In genomic region chr6:119521931-119522391, GRCm38 (mm10) we compare ENCODE assay signal across 9 mouse cellular contexts. TPM values are rescaled to one million over a fixed set of nuclear protein-coding genes. Genes with fewer than 3 reads are reported as not detected.
DNase-seq lines count a peak whose midpoint lies in the region; ATAC-seq lines count a peak whose summit lies in the region.
"Had no signal": no experiment of that assay in that cellular context is flagged by ENCODE, and none has a peak within 500 bp of the region (broad histone marks: within the 10 kb centered on the region; RNA-seq: fewer than 3 reads in every experiment).

No protein-coding gene starts in this region.

- no peak overlapping the region for H3K4me3 ChIP-seq in forebrain, embryonic 16.5 days (replicated peaks; ENCODE audit: low read length)
- H3K4me3 ChIP-seq: myocyte had no signal

- 29% methylated on average over 3 of the region's 3 CpGs for WGBS in forebrain, embryonic 16.5 days

- DNase-seq in frontal cortex, postnatal 25 days (ENCODE audit: low spot score in 2 of 2), result no peak
- DNase-seq in CD4-positive helper T cell, adult 2 months (ENCODE audit: low read depth, low spot score), result peak; percentile 25
- DNase-seq in right cerebral cortex, postnatal 25 days, result peak; percentile 51
- no peak for DNase-seq in B cell, adult 2 months
- DNase-seq in spleen, postnatal 36 days (ENCODE audit: low spot score in 2 of 2), result no peak
- DNase-seq in heart, postnatal 14 days, result no peak

- H3K36me3 ChIP-seq in forebrain, embryonic 16.5 days (ENCODE audit: control insufficient read depth, insufficient read depth), result no peaks in the 10 kb centered on the region

- H3K27ac ChIP-seq in forebrain, embryonic 16.5 days (ENCODE audit: low read length), result peak overlapping the region; percentile 41; the same call in 1 of the 2 replicates

- no peak overlapping the region for H3K9ac ChIP-seq in forebrain, embryonic 16.5 days (replicated peaks; ENCODE audit: low read depth, low read length)

- H3K4me1 ChIP-seq in forebrain, embryonic 16.5 days (replicated peaks; ENCODE audit: control insufficient read depth, insufficient read depth, low read length), result peaks cover 13% of the 10 kb centered on the region

- intact Hi-C loops in heart, postnatal 14 days (cut with DNase I), result no loop called here

- no peak overlapping the region for H3K4me2 ChIP-seq in forebrain, embryonic 16.5 days (ENCODE audit: low read length)

- peaks cover 3% of the 10 kb centered on the region; the same call in 1 of the 2 replicates for H3K9me3 ChIP-seq in forebrain, embryonic 16.5 days (ENCODE audit: control insufficient read depth, low read length)

- H3K27me3 ChIP-seq in forebrain, embryonic 16.5 days (replicated peaks; ENCODE audit: control insufficient read depth, insufficient read depth, low read length), result no peaks in the 10 kb centered on the region

- peak; percentile 60 for ATAC-seq in frontal cortex, adult (ENCODE audit: low TSS enrichment)
- ATAC-seq in forebrain, embryonic 16.5 days, result peak; percentile 58

RNA-seq across cellular contexts. Expression of gene Wnt5b, which starts 22.2 kb away (rescaled TPM):
- polyA plus RNA-seq in forebrain, embryonic 16.5 days (2015; fragmentation: Nextera tagmentation; extraction: Ambion mirVana), result 2.2 and 3.3 TPM in 2 replicates
- total RNA-seq in heart, postnatal 14 days (2021), result 1 to 10 TPM; 4.7 to 4.9 TPM

RNA-seq across cellular contexts. Expression of gene Fbxl14, which starts 42.5 kb away (rescaled TPM):
- 3.1 and 3.3 TPM in 2 replicates for polyA plus RNA-seq in forebrain, embryonic 16.5 days (2015; fragmentation: Nextera tagmentation; extraction: Ambion mirVana)
- total RNA-seq in heart, postnatal 14 days (2021), result 10 to 100 TPM; 15.4 to 16.5 TPM

Comparison
In these comparisons a context has a peak if more than half of its experiments do, and no peak if none do; other contexts are left out.
1. DNase-seq: peak in CD4-positive helper T cell, adult 2 months (single experiment) and right cerebral cortex, postnatal 25 days (single experiment); none in frontal cortex, postnatal 25 days (0 of 2), B cell, adult 2 months (0 of 2), spleen, postnatal 36 days (0 of 2) and heart, postnatal 14 days (0 of 2).